Mouse (Mus musculus) bone marrow, adult 2 months (tissue): ENCODE data around the gene Kntc1.

Experiments
- CTCF ChIP-seq: fragments of 200-500 bp; IDR thresholded peaks from 2 replicates; pipeline ENCODE4 v1.5.1; 2011; ENCODE audit warnings: low read length, control low read depth; ENCODE audit not compliant: control insufficient read depth, insufficient read depth
- POLR2A ChIP-seq: fragments of 200-500 bp; IDR thresholded peaks from 2 replicates; pipeline ENCODE4 v1.6.1; 2011; ENCODE audit warnings: low read depth, mild to moderate bottlenecking, control low read depth, low read length, borderline replicate concordance; ENCODE audit not compliant: control insufficient read depth

DNA sequence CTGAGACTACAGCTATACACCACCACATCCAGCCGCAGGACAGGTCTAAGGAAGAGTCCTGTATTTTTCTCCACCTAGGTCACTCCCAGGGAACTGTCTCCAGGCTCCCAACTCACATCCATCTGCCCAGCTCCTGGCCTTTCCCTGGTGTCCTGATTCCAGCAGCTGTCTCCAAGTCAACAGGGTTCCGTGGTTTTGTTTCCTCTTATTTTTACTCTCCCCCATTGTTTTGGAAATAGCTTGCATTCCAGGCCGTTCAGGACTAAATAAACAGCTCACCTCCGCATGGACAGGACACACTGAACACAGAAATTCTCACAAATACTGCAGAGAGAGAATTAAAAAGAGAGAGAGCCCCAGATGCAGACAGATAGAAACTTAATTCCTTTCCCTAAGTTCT is 87.9 kb downstream of the Kntc1 start:
- TF ChIP-seq CTCF (no peak), POLR2A (no peak)
